Mouse (Mus musculus): ENCODE data around the gene Exosc5. TPM values are rescaled to one million over a fixed set of nuclear protein-coding genes. Genes with fewer than 3 reads are reported as not detected.
A peak's percentile ranks its signal among the peaks of the same experiment; 100 is the strongest.

The Exosc5 gene
- polyA plus RNA-seq, 1 experiment = 53.7 TPM

GRCm38 (mm10) chr7:25688810-25689586 lies 30.0 kb downstream of the Exosc5 start:
- Histone ChIP-seq H3K4me1 (ENCODE audit: control insufficient read depth, insufficient read depth, low read length) (peaks cover under 1% of the 10 kb centered on the region), H3K9me3 (replicated peaks; ENCODE audit: control insufficient read depth, insufficient read depth, low read length, poor library complexity, severe bottlenecking) (no peaks in the 10 kb centered on the region), H3K4me3 (ENCODE audit: low read depth, low read length) (peak overlapping the region; percentile 95), H3K36me3 (ENCODE audit: control insufficient read depth, insufficient read depth, low read length, poor library complexity, severe bottlenecking) (no peaks in the 10 kb centered on the region), H3K27ac (ENCODE audit: insufficient read depth, low read length) (no peak overlapping the region), H3K27me3 (ENCODE audit: control insufficient read depth, insufficient read depth, low read length, poor library complexity, severe bottlenecking) (no peaks in the 10 kb centered on the region), H3K9ac (ENCODE audit: low read depth, poor library complexity, severe bottlenecking) (peak overlapping the region; percentile 77)
- TF ChIP-seq CTCF (IDR thresholded peaks at IDR 0.05; ENCODE audit: low read depth, low read length) = no peak
- no peak for TF ChIP-seq POLR2A (IDR thresholded peaks at IDR 0.05; ENCODE audit: insufficient read depth, low read length)
- TF ChIP-seq EP300 (IDR thresholded peaks at IDR 0.05; ENCODE audit: insufficient read depth, low read depth, low read length) = no peak

- H3K27ac ChIP-seq (ENCODE audit: insufficient read depth, low read length) = no peak overlapping the region
- H3K27me3 ChIP-seq (ENCODE audit: control insufficient read depth, insufficient read depth, low read length, poor library complexity, severe bottlenecking) = no peaks in the 10 kb centered on the region
- H3K9ac ChIP-seq (ENCODE audit: low read depth, poor library complexity, severe bottlenecking) = no peak overlapping the region
Measured at GRCm38 (mm10) chr7:25689603-25690021, 30.6 kb downstream of the Exosc5 start.

GRCm38 (mm10) chr7:25690051-25690450 lies 31.1 kb downstream of the Exosc5 start:
- Histone ChIP-seq H3K36me3 (ENCODE audit: control insufficient read depth, insufficient read depth, low read length, poor library complexity, severe bottlenecking) (no peaks in the 10 kb centered on the region), H3K4me3 (ENCODE audit: low read depth, low read length) (no peak overlapping the region), H3K4me1 (ENCODE audit: control insufficient read depth, insufficient read depth, low read length) (no peaks in the 10 kb centered on the region), H3K9me3 (replicated peaks; ENCODE audit: control insufficient read depth, insufficient read depth, low read length, poor library complexity, severe bottlenecking) (no peaks in the 10 kb centered on the region), H3K9ac (ENCODE audit: low read depth, poor library complexity, severe bottlenecking) (no peak overlapping the region), H3K27me3 (ENCODE audit: control insufficient read depth, insufficient read depth, low read length, poor library complexity, severe bottlenecking) (no peaks in the 10 kb centered on the region), H3K27ac (ENCODE audit: insufficient read depth, low read length) (no peak overlapping the region)
- TF ChIP-seq EP300 (IDR thresholded peaks at IDR 0.05; ENCODE audit: insufficient read depth, low read depth, low read length) = no peak
- TF ChIP-seq POLR2A (IDR thresholded peaks at IDR 0.05; ENCODE audit: insufficient read depth, low read length) = no peak
- TF ChIP-seq CTCF (IDR thresholded peaks at IDR 0.05; ENCODE audit: low read depth, low read length) = no peak

More at GRCm38 (mm10) chr7:25689603-25690021, 30.6 kb downstream of the Exosc5 start:
- Histone ChIP-seq H3K9me3 (replicated peaks; ENCODE audit: control insufficient read depth, insufficient read depth, low read length, poor library complexity, severe bottlenecking) (no peaks in the 10 kb centered on the region), H3K36me3 (ENCODE audit: control insufficient read depth, insufficient read depth, low read length, poor library complexity, severe bottlenecking) (no peaks in the 10 kb centered on the region), H3K4me1 (ENCODE audit: control insufficient read depth, insufficient read depth, low read length) (no peaks in the 10 kb centered on the region), H3K4me3 (ENCODE audit: low read depth, low read length) (no peak overlapping the region)
- no peak for TF ChIP-seq POLR2A (IDR thresholded peaks at IDR 0.05; ENCODE audit: insufficient read depth, low read length)
- TF ChIP-seq EP300 (IDR thresholded peaks at IDR 0.05; ENCODE audit: insufficient read depth, low read depth, low read length) = no peak
- no peak for TF ChIP-seq CTCF (IDR thresholded peaks at IDR 0.05; ENCODE audit: low read depth, low read length)

- H3K27me3 ChIP-seq (ENCODE audit: control insufficient read depth, insufficient read depth, low read length, poor library complexity, severe bottlenecking) = no peaks in the 10 kb centered on the region
- TF ChIP-seq CTCF (IDR thresholded peaks at IDR 0.05; ENCODE audit: low read depth, low read length) = no peak
- no peak overlapping the region for H3K9ac ChIP-seq (ENCODE audit: low read depth, poor library complexity, severe bottlenecking)
- no peak overlapping the region for H3K27ac ChIP-seq (ENCODE audit: insufficient read depth, low read length)
- no peaks in the 10 kb centered on the region for H3K9me3 ChIP-seq (replicated peaks; ENCODE audit: control insufficient read depth, insufficient read depth, low read length, poor library complexity, severe bottlenecking)
- no peak overlapping the region for H3K4me3 ChIP-seq (ENCODE audit: low read depth, low read length)
- no peaks in the 10 kb centered on the region for H3K4me1 ChIP-seq (ENCODE audit: control insufficient read depth, insufficient read depth, low read length)
- no peaks in the 10 kb centered on the region for H3K36me3 ChIP-seq (ENCODE audit: control insufficient read depth, insufficient read depth, low read length, poor library complexity, severe bottlenecking)
Measured at GRCm38 (mm10) chr7:25694104-25694503, 35.1 kb downstream of the Exosc5 start.

- H3K27ac ChIP-seq (ENCODE audit: insufficient read depth, low read length) = no peak overlapping the region
- H3K27me3 ChIP-seq (ENCODE audit: control insufficient read depth, insufficient read depth, low read length, poor library complexity, severe bottlenecking) = no peaks in the 10 kb centered on the region
- no peak overlapping the region for H3K9ac ChIP-seq (ENCODE audit: low read depth, poor library complexity, severe bottlenecking)
- no peak overlapping the region for H3K4me3 ChIP-seq (ENCODE audit: low read depth, low read length)
- 0 out of 2 replicates have a peak, but pooled peaks cover 3% of the 10 kb centered on the region for H3K9me3 ChIP-seq (replicated peaks; ENCODE audit: control insufficient read depth, insufficient read depth, low read length, poor library complexity, severe bottlenecking)
- TF ChIP-seq EP300 (IDR thresholded peaks at IDR 0.05; ENCODE audit: insufficient read depth, low read depth, low read length) (no peak), POLR2A (IDR thresholded peaks at IDR 0.05; ENCODE audit: insufficient read depth, low read length) (no peak), CTCF (IDR thresholded peaks at IDR 0.05; ENCODE audit: low read depth, low read length) (peak; percentile 29)
- no peaks in the 10 kb centered on the region for H3K4me1 ChIP-seq (ENCODE audit: control insufficient read depth, insufficient read depth, low read length)
- no peaks in the 10 kb centered on the region for H3K36me3 ChIP-seq (ENCODE audit: control insufficient read depth, insufficient read depth, low read length, poor library complexity, severe bottlenecking)
Measured at GRCm38 (mm10) chr7:25699851-25700250, 40.9 kb downstream of the Exosc5 start.

- Histone ChIP-seq H3K9ac (ENCODE audit: low read depth, poor library complexity, severe bottlenecking) (no peak overlapping the region), H3K36me3 (ENCODE audit: control insufficient read depth, insufficient read depth, low read length, poor library complexity, severe bottlenecking) (no peaks in the 10 kb centered on the region), H3K4me3 (ENCODE audit: low read depth, low read length) (no peak overlapping the region), H3K9me3 (replicated peaks; ENCODE audit: control insufficient read depth, insufficient read depth, low read length, poor library complexity, severe bottlenecking) (0 out of 2 replicates have a peak, but pooled peaks cover 3% of the 10 kb centered on the region), H3K27me3 (ENCODE audit: control insufficient read depth, insufficient read depth, low read length, poor library complexity, severe bottlenecking) (no peaks in the 10 kb centered on the region), H3K4me1 (ENCODE audit: control insufficient read depth, insufficient read depth, low read length) (no peaks in the 10 kb centered on the region), H3K27ac (ENCODE audit: insufficient read depth, low read length) (no peak overlapping the region)
- TF ChIP-seq POLR2A (IDR thresholded peaks at IDR 0.05; ENCODE audit: insufficient read depth, low read length) (no peak), CTCF (IDR thresholded peaks at IDR 0.05; ENCODE audit: low read depth, low read length) (peak; percentile 77)
Measured at GRCm38 (mm10) chr7:25700732-25701131, 41.8 kb downstream of the Exosc5 start.

Measured in ES-Bruce4 (cell line).